Mouse (Mus musculus) embryonic facial prominence, embryonic 13.5 days (tissue): ENCODE data around the gene C530008M17Rik. TPM values are rescaled to one million over a fixed set of nuclear protein-coding genes. Genes with fewer than 3 reads are reported as not detected.

Source experiments
- ATAC-seq: fragments of 200-750 bp; cut with Nextera tagmentation; 2 replicates; pipeline ENCODE4 v1.8.0; 2017; ENCODE audit warnings: low read depth; ENCODE audit not compliant: insufficient number of reproducible peaks, insufficient read depth, low FRiP score, low TSS enrichment
- H3K27ac ChIP-seq: fragments of 300-500 bp; sonication (generic); 2 replicates; pipeline ENCODE4 v1.5.1; 2015; ENCODE audit warnings: moderate library complexity, mild to moderate bottlenecking, inconsistent platforms
- H3K27me3 ChIP-seq: fragments of 300-500 bp; sonication (generic); 2 replicates; pipeline ENCODE4 v1.6.1; 2015; ENCODE audit warnings: mild to moderate bottlenecking, inconsistent platforms
- H3K36me3 ChIP-seq: fragments of 300-500 bp; sonication (generic); 2 replicates; pipeline ENCODE4 v1.6.1; 2015; ENCODE audit warnings: mild to moderate bottlenecking, inconsistent platforms
- H3K4me1 ChIP-seq: fragments of 300-500 bp; sonication (generic); 2 replicates; pipeline ENCODE4 v1.6.1; 2015; ENCODE audit warnings: inconsistent platforms
- H3K4me2 ChIP-seq: fragments of 300-500 bp; sonication (generic); 2 replicates; pipeline ENCODE4 v1.6.1; 2015; ENCODE audit warnings: moderate library complexity, mild to moderate bottlenecking, inconsistent platforms
- H3K4me3 ChIP-seq: fragments of 300-500 bp; sonication (generic); 2 replicates; pipeline ENCODE4 v1.5.1; 2015; ENCODE audit warnings: mild to moderate bottlenecking, inconsistent platforms
- H3K9ac ChIP-seq: fragments of 300-500 bp; sonication (generic); 2 replicates; pipeline ENCODE4 v1.6.1; 2015; ENCODE audit warnings: mild to moderate bottlenecking, inconsistent platforms
- H3K9me3 ChIP-seq: fragments of 300-500 bp; sonication (generic); 2 replicates; pipeline ENCODE4 v1.6.1; 2016; ENCODE audit warnings: inconsistent platforms
- WGBS: fragments of 180-500 bp; shearing (Covaris S2); methylation state at CpG from one replicate; pipeline ENCODE4 v1.1.7; 2015; ENCODE audit warnings: mixed read lengths; 5-methylcytosine and 5-hydroxymethylcytosine counted together
- polyA plus RNA-seq: library from polyadenylated mRNA; unstranded; fragments of >200 nt; fragmentation: Nextera tagmentation; extraction: Ambion mirVana; gene quantifications from 2 replicates; pipeline ENCODE4 v1.2.1, GENCODE M21; 2015

C530008M17Rik gene
- polyA plus RNA-seq = 20.3 and 26.1 TPM in 2 replicates

- peak within 1 kb of the TSS; percentile 92 for H3K9ac ChIP-seq
- H3K4me1 ChIP-seq = 0 out of 2 replicates have a peak, but pooled peaks cover 9% of the 10 kb centered on the region
- no peak for ATAC-seq
- WGBS = 87% methylated on average over 2 of the region's 2 CpGs
- H3K27me3 ChIP-seq = no peaks in the 10 kb centered on the region
- peak within 1 kb of the TSS; percentile 91 for H3K4me2 ChIP-seq
- no peaks in the 10 kb centered on the region for H3K9me3 ChIP-seq
- peak within 1 kb of the TSS; percentile 79 for H3K4me3 ChIP-seq
- H3K36me3 ChIP-seq = no peaks in the 10 kb centered on the region
- H3K27ac ChIP-seq = peak within 1 kb of the TSS; percentile 87
These were observed at the start of gene C530008M17Rik for GRCm38 (mm10) chr5:76656212-76656611. C530008M17Rik (plus strand) TSS chr5:76656512.

- Histone ChIP-seq H3K27me3 (no peaks in the 10 kb centered on the region), H3K4me2 (no peak overlapping the region), H3K9ac (no peak overlapping the region), H3K4me3 (no peak overlapping the region), H3K36me3 (peaks cover 82% of the 10 kb centered on the region), H3K4me1 (no peaks in the 10 kb centered on the region), H3K9me3 (no peaks in the 10 kb centered on the region), H3K27ac (no peak overlapping the region)
- 93% methylated on average over 8 of the region's 8 CpGs for WGBS
- no peak for ATAC-seq
These were observed 46.5 kb upstream of the C530008M17Rik start for GRCm38 (mm10) chr5:76609702-76610370.

GRCm38 (mm10) chr5:76612867-76613499, 43.3 kb upstream of the C530008M17Rik start:
- no peak overlapping the region for H3K27ac ChIP-seq

GRCm38 (mm10) chr5:76615276-76615675, 41.0 kb upstream of the C530008M17Rik start:
- Histone ChIP-seq H3K9ac (no peak overlapping the region), H3K36me3 (peaks cover 85% of the 10 kb centered on the region), H3K9me3 (no peaks in the 10 kb centered on the region), H3K4me2 (no peak overlapping the region), H3K4me3 (no peak overlapping the region), H3K4me1 (no peaks in the 10 kb centered on the region), H3K27me3 (no peaks in the 10 kb centered on the region), H3K27ac (no peak overlapping the region)
- no peak for ATAC-seq
- WGBS = 88% methylated on average over 8 of the region's 8 CpGs

More at GRCm38 (mm10) chr5:76612867-76613499, 43.3 kb upstream of the C530008M17Rik start:
- Histone ChIP-seq H3K9ac (no peak overlapping the region), H3K4me3 (no peak overlapping the region), H3K27me3 (no peaks in the 10 kb centered on the region), H3K36me3 (peaks cover 85% of the 10 kb centered on the region), H3K4me1 (no peaks in the 10 kb centered on the region), H3K4me2 (no peak overlapping the region), H3K9me3 (no peaks in the 10 kb centered on the region)
- ATAC-seq = no peak
- 73% methylated on average over 6 of the region's 6 CpGs for WGBS

DNA sequence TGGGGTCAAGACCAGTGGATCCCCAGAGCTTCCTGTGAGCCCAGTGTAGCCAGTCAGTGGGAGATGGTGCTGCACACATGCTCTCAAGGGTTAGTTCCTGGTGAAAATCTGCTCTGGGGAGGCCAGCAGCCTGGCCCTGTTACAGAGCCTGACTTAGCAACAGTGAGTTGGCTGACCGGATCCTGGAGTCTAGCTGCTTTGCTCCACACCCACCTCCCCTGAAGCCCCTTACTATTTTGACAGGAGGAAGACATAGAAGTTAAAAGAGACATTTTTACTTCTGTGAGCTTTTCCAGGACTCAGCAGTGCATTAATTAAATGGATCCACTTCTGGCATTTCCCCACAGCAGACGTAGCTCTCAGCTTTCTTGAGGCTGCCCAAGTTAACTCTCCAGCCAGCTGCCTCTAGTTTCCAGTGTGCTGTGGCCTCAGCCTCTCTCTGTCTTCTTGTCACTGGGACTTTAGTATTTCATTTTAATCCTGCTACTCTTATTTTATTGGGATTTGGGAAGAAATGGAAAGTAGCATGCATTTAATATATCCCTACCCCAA, 40.0 kb upstream of the C530008M17Rik start:
- H3K9ac ChIP-seq = no peak overlapping the region
- H3K36me3 ChIP-seq = peaks cover 79% of the 10 kb centered on the region
- no peaks in the 10 kb centered on the region for H3K27me3 ChIP-seq
- no peak overlapping the region for H3K4me2 ChIP-seq
- no peak for ATAC-seq
- H3K9me3 ChIP-seq = no peaks in the 10 kb centered on the region
- H3K27ac ChIP-seq = no peak overlapping the region
- no peak overlapping the region for H3K4me3 ChIP-seq
- H3K4me1 ChIP-seq = no peaks in the 10 kb centered on the region
- WGBS = 81% methylated on average over 2 of the region's 2 CpGs

DNA sequence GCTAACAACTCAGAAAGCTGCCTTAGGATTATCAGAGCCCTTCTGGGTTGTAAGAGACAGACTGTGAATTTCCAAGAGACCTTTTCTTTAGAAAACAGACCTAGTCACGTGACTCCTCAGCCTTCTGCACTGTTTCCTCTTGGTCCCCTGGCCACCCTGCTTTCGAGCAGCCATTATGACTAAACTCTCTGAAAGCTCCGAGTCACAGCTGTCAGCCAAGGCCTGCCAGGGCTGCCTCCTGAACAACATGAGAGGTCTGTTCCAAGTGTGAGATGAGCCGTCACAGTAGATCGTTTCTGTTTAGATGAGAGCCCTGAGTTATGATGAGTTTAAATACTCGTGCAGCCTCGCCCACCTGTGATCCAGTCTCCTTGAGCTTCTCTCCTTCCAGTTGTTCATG, 37.6 kb upstream of the C530008M17Rik start:
- no peak for ATAC-seq
- H3K9me3 ChIP-seq = no peaks in the 10 kb centered on the region
- H3K9ac ChIP-seq = no peak overlapping the region
- no peaks in the 10 kb centered on the region for H3K4me1 ChIP-seq
- 86% methylated on average over 7 of the region's 7 CpGs for WGBS
- H3K27me3 ChIP-seq = no peaks in the 10 kb centered on the region
- H3K36me3 ChIP-seq = peaks cover 75% of the 10 kb centered on the region
- no peak overlapping the region for H3K4me3 ChIP-seq
- H3K27ac ChIP-seq = no peak overlapping the region
- H3K4me2 ChIP-seq = no peak overlapping the region

- no peak for ATAC-seq
- Histone ChIP-seq H3K27ac (no peak overlapping the region), H3K27me3 (no peaks in the 10 kb centered on the region), H3K9ac (no peak overlapping the region), H3K4me3 (no peak overlapping the region), H3K36me3 (peaks cover 58% of the 10 kb centered on the region), H3K4me2 (no peak overlapping the region), H3K9me3 (no peaks in the 10 kb centered on the region), H3K4me1 (no peaks in the 10 kb centered on the region)
- WGBS = 95% methylated on average over 9 of the region's 9 CpGs
These were observed 32.6 kb upstream of the C530008M17Rik start for GRCm38 (mm10) chr5:76623759-76624158.

DNA sequence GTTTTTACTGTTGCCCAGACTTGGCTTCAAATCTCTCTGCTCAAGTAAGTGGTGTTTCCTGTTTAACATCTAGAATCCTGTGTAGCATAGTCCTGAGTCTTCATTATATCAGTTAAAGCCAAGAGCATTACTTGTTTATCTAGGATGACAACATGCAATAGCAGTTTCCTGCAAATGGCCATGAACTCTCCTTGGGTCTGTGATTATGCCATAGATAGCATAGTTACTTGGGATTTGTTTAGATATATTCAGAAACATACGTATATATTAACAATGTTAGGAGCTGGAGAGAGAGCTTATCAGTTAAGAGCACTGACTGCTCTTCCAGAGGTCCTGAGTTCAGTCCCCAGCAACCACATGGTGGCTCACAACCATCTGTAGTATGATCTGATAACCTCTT, 28.5 kb upstream of the C530008M17Rik start:
- H3K4me1 ChIP-seq = no peaks in the 10 kb centered on the region
- H3K27ac ChIP-seq = no peak overlapping the region
- no peak for ATAC-seq
- WGBS = 91% methylated on average over 1 of the region's 1 CpGs
- H3K4me3 ChIP-seq = no peak overlapping the region
- H3K9ac ChIP-seq = no peak overlapping the region
- H3K36me3 ChIP-seq = peaks cover 62% of the 10 kb centered on the region
- no peaks in the 10 kb centered on the region for H3K9me3 ChIP-seq
- no peak overlapping the region for H3K4me2 ChIP-seq
- H3K27me3 ChIP-seq = no peaks in the 10 kb centered on the region

DNA sequence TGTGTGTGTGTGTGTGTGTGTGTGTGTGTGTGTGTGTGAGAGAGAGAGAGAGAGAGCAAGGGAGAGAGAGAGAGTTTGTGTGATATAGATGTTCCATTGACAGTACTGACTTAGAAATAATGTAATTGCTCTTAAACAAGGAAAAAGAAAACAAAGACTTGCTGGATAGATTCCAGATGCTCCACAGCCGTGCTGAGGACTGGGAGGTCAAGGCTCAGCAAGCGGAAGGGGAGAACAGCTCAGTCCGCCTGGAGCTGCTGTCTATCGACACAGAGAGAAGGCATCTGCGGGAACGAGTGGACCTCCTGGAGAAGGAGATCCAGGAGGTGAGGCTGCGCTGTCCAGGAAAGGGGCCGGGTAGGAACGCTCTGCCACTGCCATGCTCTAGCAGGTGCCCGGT, 22.3 kb upstream of the C530008M17Rik start:
- H3K9me3 ChIP-seq = no peaks in the 10 kb centered on the region
- no peak overlapping the region for H3K4me2 ChIP-seq
- no peak overlapping the region for H3K4me3 ChIP-seq
- no peak for ATAC-seq
- 64% methylated on average over 10 of the region's 10 CpGs for WGBS
- H3K4me1 ChIP-seq = no peaks in the 10 kb centered on the region
- no peaks in the 10 kb centered on the region for H3K27me3 ChIP-seq
- peaks cover 77% of the 10 kb centered on the region for H3K36me3 ChIP-seq
- no peak overlapping the region for H3K27ac ChIP-seq
- no peak overlapping the region for H3K9ac ChIP-seq

GRCm38 (mm10) chr5:76635592-76635991, 20.7 kb upstream of the C530008M17Rik start:
- H3K4me3 ChIP-seq = no peak overlapping the region
- peaks cover 81% of the 10 kb centered on the region for H3K36me3 ChIP-seq
- H3K4me2 ChIP-seq = no peak overlapping the region
- H3K9ac ChIP-seq = no peak overlapping the region
- no peaks in the 10 kb centered on the region for H3K4me1 ChIP-seq
- H3K27ac ChIP-seq = no peak overlapping the region
- no peak for ATAC-seq
- H3K27me3 ChIP-seq = no peaks in the 10 kb centered on the region
- WGBS = 79% methylated on average over 2 of the region's 2 CpGs
- no peaks in the 10 kb centered on the region for H3K9me3 ChIP-seq

- WGBS = 86% methylated on average over 4 of the region's 4 CpGs
- Histone ChIP-seq H3K9ac (no peak overlapping the region), H3K36me3 (peaks cover 69% of the 10 kb centered on the region), H3K4me1 (no peaks in the 10 kb centered on the region), H3K4me2 (no peak overlapping the region), H3K4me3 (no peak overlapping the region), H3K27me3 (no peaks in the 10 kb centered on the region), H3K27ac (no peak overlapping the region), H3K9me3 (no peaks in the 10 kb centered on the region)
- no peak for ATAC-seq
These were observed 14.2 kb upstream of the C530008M17Rik start for GRCm38 (mm10) chr5:76642076-76642475.

DNA sequence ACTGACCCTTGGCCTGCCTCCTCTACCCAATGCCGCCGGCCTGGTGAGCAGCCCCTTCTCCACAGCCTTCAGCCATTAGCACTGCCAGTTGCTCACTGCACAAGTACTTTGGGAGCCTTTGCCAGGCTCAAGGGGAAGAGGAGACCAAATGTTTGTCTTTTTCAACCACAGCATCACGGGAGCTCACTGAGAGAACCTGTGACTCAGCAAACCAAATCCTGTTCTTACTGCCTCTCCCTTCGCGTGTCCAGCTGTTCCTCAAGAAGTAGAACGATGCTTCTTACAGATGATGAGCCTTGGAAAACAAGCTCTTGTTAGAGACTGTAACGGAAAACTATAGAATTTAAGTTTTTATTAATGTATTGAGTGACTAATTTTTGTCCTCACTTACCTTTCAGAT, 12.1 kb upstream of the C530008M17Rik start:
- H3K4me3 ChIP-seq = no peak overlapping the region
- no peak overlapping the region for H3K9ac ChIP-seq
- peaks cover 49% of the 10 kb centered on the region for H3K36me3 ChIP-seq
- ATAC-seq = no peak
- 90% methylated on average over 7 of the region's 7 CpGs for WGBS
- no peaks in the 10 kb centered on the region for H3K9me3 ChIP-seq
- H3K27ac ChIP-seq = no peak overlapping the region
- H3K4me1 ChIP-seq = 0 out of 2 replicates have a peak, but pooled peaks cover 4% of the 10 kb centered on the region
- H3K27me3 ChIP-seq = no peaks in the 10 kb centered on the region
- H3K4me2 ChIP-seq = no peak overlapping the region
